ENCODE assay signal across 21 mouse cellular contexts in the genomic region with DNA sequence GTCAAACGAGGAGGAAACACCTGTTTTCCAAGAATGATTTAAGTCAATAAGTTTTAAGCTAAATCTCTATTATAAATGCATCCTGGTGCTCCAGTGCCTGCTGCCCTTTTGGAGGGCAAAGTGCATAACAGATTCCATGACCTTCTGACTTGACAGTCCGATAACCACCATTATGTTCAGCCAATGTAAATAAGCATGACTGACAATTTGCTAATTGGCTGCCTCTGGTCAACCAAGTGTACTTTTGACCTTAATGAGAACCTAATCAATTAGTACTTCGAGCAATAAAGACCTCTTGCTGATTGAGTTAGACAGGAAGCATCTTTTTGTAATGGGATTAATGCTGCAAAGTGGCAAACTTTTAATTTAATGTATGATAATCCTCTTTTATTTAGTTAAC.
DNase-seq lines count a peak whose midpoint lies in the region; ATAC-seq lines count a peak whose summit lies in the region.
"Had no signal": no experiment of that assay in that cellular context is flagged by ENCODE, and none has a peak within 500 bp of the region (broad histone marks: within the 10 kb centered on the region; RNA-seq: fewer than 3 reads in every experiment).

No protein-coding gene starts in this region.

- no peak overlapping the region for H3K4me2 ChIP-seq in liver, embryonic 16.5 days (ENCODE audit: low read depth, low read length)
- no peak overlapping the region for H3K4me2 ChIP-seq in liver, embryonic 11.5 days
- no peak overlapping the region for H3K4me2 ChIP-seq in midbrain, embryonic 11.5 days
- H3K4me2 ChIP-seq: embryonic facial prominence, embryonic 12.5 days; forebrain, embryonic 13.5 days; forebrain, embryonic 15.5 days had no signal

- no peaks in the 10 kb centered on the region for H3K27me3 ChIP-seq in liver, embryonic 16.5 days (ENCODE audit: control insufficient read depth, insufficient read depth, low read depth, low read length)
- no peaks in the 10 kb centered on the region for H3K27me3 ChIP-seq in liver, embryonic 11.5 days (replicated peaks; ENCODE audit: control insufficient read depth, insufficient read depth, low read length)
- H3K27me3 ChIP-seq in midbrain, embryonic 11.5 days (ENCODE audit: control insufficient read depth, insufficient read depth, low read length) = no peaks in the 10 kb centered on the region
- peaks cover 41% of the 10 kb centered on the region for H3K27me3 ChIP-seq in midbrain, embryonic 10.5 days (ENCODE audit: low read depth, poor library complexity, severe bottlenecking)
- H3K27me3 ChIP-seq: embryonic facial prominence, embryonic 12.5 days had no signal

- no peaks in the 10 kb centered on the region for H3K9me3 ChIP-seq in liver, embryonic 16.5 days (replicated peaks; ENCODE audit: control insufficient read depth, low read length)
- no peaks in the 10 kb centered on the region for H3K9me3 ChIP-seq in liver, embryonic 11.5 days (ENCODE audit: control insufficient read depth, low read length)
- H3K9me3 ChIP-seq in midbrain, embryonic 11.5 days (ENCODE audit: control insufficient read depth, low read length) = no peaks in the 10 kb centered on the region
- H3K9me3 ChIP-seq in midbrain, embryonic 10.5 days (replicated peaks) = no peaks in the 10 kb centered on the region
- H3K9me3 ChIP-seq: embryonic facial prominence, embryonic 10.5 days; embryonic facial prominence, embryonic 12.5 days; forebrain, embryonic 13.5 days; forebrain, embryonic 15.5 days had no signal

- no peak overlapping the region for H3K9ac ChIP-seq in liver, embryonic 16.5 days (ENCODE audit: low read depth, low read length)
- no peak overlapping the region for H3K9ac ChIP-seq in liver, embryonic 11.5 days (ENCODE audit: low read depth, low read length)
- no peak overlapping the region for H3K9ac ChIP-seq in midbrain, embryonic 11.5 days (ENCODE audit: low read length)
- H3K9ac ChIP-seq: embryonic facial prominence, embryonic 12.5 days; forebrain, embryonic 13.5 days; forebrain, embryonic 15.5 days; forebrain, postnatal 0 days had no signal

- no peaks in the 10 kb centered on the region for H3K4me1 ChIP-seq in liver, embryonic 16.5 days (ENCODE audit: control insufficient read depth, low read depth, low read length)
- H3K4me1 ChIP-seq in liver, embryonic 11.5 days (replicated peaks; ENCODE audit: control insufficient read depth, insufficient read depth, low read length) = no peaks in the 10 kb centered on the region; the same call in 1 of the 2 replicates
- H3K4me1 ChIP-seq in midbrain, embryonic 11.5 days (ENCODE audit: control insufficient read depth, insufficient read depth, low read length) = no peaks in the 10 kb centered on the region
- peaks cover 8% of the 10 kb centered on the region for H3K4me1 ChIP-seq in midbrain, embryonic 10.5 days
- H3K4me1 ChIP-seq: embryonic facial prominence, embryonic 12.5 days; forebrain, embryonic 13.5 days; forebrain, embryonic 15.5 days had no signal

- no peak overlapping the region for H3K4me3 ChIP-seq in liver, embryonic 16.5 days (ENCODE audit: low read depth, low read length)
- H3K4me3 ChIP-seq in liver, embryonic 11.5 days (ENCODE audit: low read depth, low read length) = no peak overlapping the region
- no peak overlapping the region for H3K4me3 ChIP-seq in midbrain, embryonic 11.5 days (ENCODE audit: low read depth, low read length)
- no peak overlapping the region for H3K4me3 ChIP-seq in midbrain, embryonic 10.5 days
- H3K4me3 ChIP-seq: embryonic facial prominence, embryonic 10.5 days; embryonic facial prominence, embryonic 12.5 days; forebrain, embryonic 13.5 days; forebrain, embryonic 15.5 days had no signal

- no peak overlapping the region for H3K27ac ChIP-seq in liver, embryonic 16.5 days (ENCODE audit: low read length)
- no peak overlapping the region for H3K27ac ChIP-seq in liver, embryonic 11.5 days (ENCODE audit: low read depth, low read length)
- no peak overlapping the region for H3K27ac ChIP-seq in midbrain, embryonic 11.5 days (ENCODE audit: low read depth, low read length)
- H3K27ac ChIP-seq in midbrain, embryonic 10.5 days (replicated peaks) = no peak overlapping the region
- H3K27ac ChIP-seq: embryonic facial prominence, embryonic 10.5 days; embryonic facial prominence, embryonic 12.5 days; forebrain, embryonic 13.5 days; forebrain, embryonic 15.5 days had no signal

- peak; percentile 7 for DNase-seq in embryo, embryonic 9.5 days (ENCODE audit: extremely low spot score)
- DNase-seq in embryo, embryonic 10.5 days (ENCODE audit: low spot score) = no peak
- no peak for DNase-seq in liver, embryonic 11.5 days (ENCODE audit: low spot score)
- DNase-seq in midbrain, embryonic 11.5 days (ENCODE audit: low spot score, missing footprints) = no peak
- no peak for DNase-seq in midbrain, embryonic 10.5 days (ENCODE audit: low spot score)
- peak; percentile 76 for DNase-seq in retina, postnatal 1 day
- DNase-seq in spleen, postnatal 36 days (ENCODE audit: low spot score in 2 of 2) = no peak
- DNase-seq: adrenal gland, adult 2 months; adrenal gland, postnatal 10 days; adrenal gland, postnatal 25 days; cerebellum, adult 11 months; cerebellum, adult 18-20 months; cerebellum, adult 8-10 months; cerebellum, postnatal 10 days; cerebellum, postnatal 25 days; forebrain, postnatal 0 days had no signal

- ATAC-seq in liver, embryonic 16.5 days (ENCODE audit: low read depth) = peak; percentile 54; the same call in 1 of the 2 replicates
- ATAC-seq in liver, embryonic 11.5 days (replicated peaks; ENCODE audit: low FRiP score) = no peak
- ATAC-seq in midbrain, embryonic 11.5 days (ENCODE audit: low FRiP score) = peak; percentile 48; the same call in 1 of the 2 replicates
- ATAC-seq: forebrain, embryonic 13.5 days; forebrain, embryonic 15.5 days; forebrain, postnatal 0 days had no signal

- 29% methylated on average over 3 of the region's 3 CpGs for WGBS in liver, embryonic 16.5 days (ENCODE audit: insufficient replicate concordance)
- 38% methylated on average over 3 of the region's 3 CpGs for WGBS in liver, embryonic 11.5 days
- WGBS in midbrain, embryonic 11.5 days = 13% methylated on average over 3 of the region's 3 CpGs
- 18% methylated on average over 3 of the region's 3 CpGs for WGBS in midbrain, embryonic 10.5 days

- no peaks in the 10 kb centered on the region for H3K36me3 ChIP-seq in liver, embryonic 16.5 days (ENCODE audit: control insufficient read depth, insufficient read depth)
- no peaks in the 10 kb centered on the region for H3K36me3 ChIP-seq in liver, embryonic 11.5 days (ENCODE audit: control insufficient read depth, insufficient read depth, low read length)
- no peaks in the 10 kb centered on the region for H3K36me3 ChIP-seq in midbrain, embryonic 11.5 days (ENCODE audit: control insufficient read depth, insufficient read depth, low read length)
- H3K36me3 ChIP-seq in midbrain, embryonic 10.5 days = no peaks in the 10 kb centered on the region
- H3K36me3 ChIP-seq: embryonic facial prominence, embryonic 10.5 days; embryonic facial prominence, embryonic 12.5 days; forebrain, embryonic 15.5 days had no signal

Comparison
In these comparisons a context has a peak if more than half of its experiments do, and no peak if none do; other contexts are left out.
1. DNase-seq: peak in embryo, embryonic 9.5 days (single experiment) and retina, postnatal 1 day (single experiment); none in embryo, embryonic 10.5 days (single experiment), liver, embryonic 11.5 days (single experiment), midbrain, embryonic 11.5 days (single experiment), midbrain, embryonic 10.5 days (single experiment) and spleen, postnatal 36 days (0 of 2).